Mouse (Mus musculus) lung, postnatal 0 days (tissue): ENCODE measurements around the gene Il17rd.

ENCODE experiments used
- CTCF ChIP-seq: IDR thresholded peaks from 2 replicates; pipeline ENCODE4 v1.5.1; 2016; ENCODE audit warnings: antibody characterized with exemption, mild to moderate bottlenecking
- EP300 ChIP-seq: IDR thresholded peaks from 2 replicates; pipeline ENCODE4 v1.6.1; 2016; ENCODE audit warnings: antibody characterized with exemption, mild to moderate bottlenecking, control low read depth

GRCm38 (mm10) chr14:27070128-27070527 lies 31.4 kb downstream of the Il17rd start:
- TF ChIP-seq CTCF, result no peak
- no peak for TF ChIP-seq EP300
